Mouse (Mus musculus) MEL (cell line): ENCODE measurements around the gene Ifit1bl2. TPM values are rescaled to one million over a fixed set of nuclear protein-coding genes. Genes with fewer than 3 reads are reported as not detected.

Experiments used
- DNase-seq: peaks from one replicate; pipeline ENCODE4 v3.0.0; 2011; ENCODE audit warnings: low read depth, low spot score
- H3K27ac ChIP-seq: 2 replicates; pipeline ENCODE4 v1.5.1; 2012; ENCODE audit warnings: low read depth, mild to moderate bottlenecking, control low read depth, low read length, moderate library complexity; ENCODE audit not compliant: control insufficient read depth
- H3K27me3 ChIP-seq, 2 experiments: fragments of 150-350 bp in 1 of 2; sonication (generic) in 1 of 2; 2 replicates each; pipeline ENCODE4 v1.6.1; 2012; ENCODE audit warnings: low read length in 2 of 2, mild to moderate bottlenecking in 2 of 2, improper control_type of control experiment in 1 of 2, moderate library complexity in 1 of 2; ENCODE audit not compliant: insufficient read depth in 2 of 2, control insufficient read depth in 1 of 2
- H3K36me3 ChIP-seq, 2 experiments: 2 replicates each; pipeline ENCODE4 v1.6.1; 2012 to 2014; ENCODE audit warnings: low read length in 2 of 2, improper control_type of control experiment in 1 of 2, inconsistent platforms in 1 of 2, mild to moderate bottlenecking in 1 of 2; ENCODE audit not compliant: insufficient read depth in 2 of 2, control insufficient read depth in 1 of 2
- H3K4me1 ChIP-seq, 2 experiments: fragments of 150-350 bp in 1 of 2; sonication (generic) in 1 of 2; 2 replicates each; pipeline ENCODE4 v1.6.1; 2012; ENCODE audit warnings: low read length in 2 of 2, improper control_type of control experiment in 1 of 2, mild to moderate bottlenecking in 1 of 2; ENCODE audit not compliant: insufficient read depth in 2 of 2, control insufficient read depth in 1 of 2
- H3K4me3 ChIP-seq, 2 experiments: fragments of 150-350 bp in 1 of 2; sonication (generic) in 1 of 2; 2 replicates each; pipeline ENCODE4 v1.5.1; 2012; ENCODE audit warnings: low read depth in 2 of 2, low read length in 2 of 2, mild to moderate bottlenecking in 2 of 2, moderate library complexity in 2 of 2, control low read depth in 1 of 2, improper control_type of control experiment in 1 of 2; ENCODE audit not compliant: control insufficient read depth in 1 of 2, insufficient read depth in 1 of 2
- H3K79me2 ChIP-seq: 2 replicates; pipeline ENCODE4 v1.6.1; 2012; ENCODE audit warnings: mild to moderate bottlenecking, low read length, moderate library complexity; ENCODE audit not compliant: control insufficient read depth, poor library complexity, insufficient read depth
- H3K9ac ChIP-seq: 2 replicates; pipeline ENCODE4 v1.6.1; 2012; ENCODE audit warnings: low read depth, mild to moderate bottlenecking, control low read depth, low read length, moderate library complexity; ENCODE audit not compliant: control insufficient read depth, poor library complexity, severe bottlenecking
- H3K9me3 ChIP-seq: fragments of 150-350 bp; sonication (generic); replicated peaks from 2 replicates; pipeline ENCODE4 v1.6.1; 2012; ENCODE audit warnings: mild to moderate bottlenecking, low read length, improper control_type of control experiment, moderate library complexity; ENCODE audit not compliant: insufficient read depth
- BHLHE40 ChIP-seq: IDR thresholded peaks from 2 replicates; pipeline ENCODE4 v1.6.1; 2012; ENCODE audit warnings: low read depth, mild to moderate bottlenecking, inconsistent platforms, low read length, improper control_type of control experiment, borderline replicate concordance
- CHD1 ChIP-seq: IDR thresholded peaks from 2 replicates; pipeline ENCODE4 v1.6.1; 2012; ENCODE audit warnings: low read depth, mild to moderate bottlenecking, inconsistent platforms, low read length, improper control_type of control experiment
- CHD2 ChIP-seq: IDR thresholded peaks from 2 replicates; pipeline ENCODE4 v1.6.1; 2011; ENCODE audit warnings: low read length, improper control_type of control experiment
- CTCF ChIP-seq, 3 experiments: IDR thresholded peaks in 2 of 3; conservative IDR thresholded peaks in 1 of 3; 2 replicates each; pipeline ENCODE4 v1.5.1; 2011 to 2012; ENCODE audit warnings: low read length in 3 of 3, low read depth in 2 of 3, mild to moderate bottlenecking in 2 of 3, improper control_type of control experiment in 1 of 3, inconsistent platforms in 1 of 3, mixed read lengths in 1 of 3, moderate library complexity in 1 of 3; ENCODE audit not compliant: control insufficient read depth in 1 of 3, insufficient read depth in 1 of 3, poor library complexity in 1 of 3, severe bottlenecking in 1 of 3
- E2F4 ChIP-seq: IDR thresholded peaks from 2 replicates; pipeline ENCODE4 v1.6.1; 2011; ENCODE audit warnings: low read depth, low read length, improper control_type of control experiment, borderline replicate concordance
- ELF1 ChIP-seq: IDR thresholded peaks from 2 replicates; pipeline ENCODE4 v1.6.1; 2014; ENCODE audit warnings: low read depth, mild to moderate bottlenecking, inconsistent platforms, low read length, improper control_type of control experiment, moderate library complexity
- GABPA ChIP-seq: IDR thresholded peaks from 2 replicates; pipeline ENCODE4 v1.6.1; 2012; ENCODE audit warnings: low read depth, mild to moderate bottlenecking, inconsistent platforms, low read length, improper control_type of control experiment, moderate library complexity
- GATA1 ChIP-seq: IDR thresholded peaks from 2 replicates; pipeline ENCODE4 v1.6.1; 2011; ENCODE audit warnings: low read depth, low read length, improper control_type of control experiment
- HCFC1 ChIP-seq: IDR thresholded peaks from 2 replicates; pipeline ENCODE4 v1.6.1; 2012; ENCODE audit warnings: low read depth, mild to moderate bottlenecking, inconsistent platforms, low read length, improper control_type of control experiment, moderate library complexity
- JUND ChIP-seq: IDR thresholded peaks from 2 replicates; pipeline ENCODE4 v1.6.1; 2011; ENCODE audit warnings: low read depth, mild to moderate bottlenecking, improper control_type of control experiment, low read length
- KAT2A ChIP-seq: conservative IDR thresholded peaks from 2 replicates; pipeline ENCODE4 v1.6.1; 2012; ENCODE audit warnings: low read depth, low read length, improper control_type of control experiment, inconsistent platforms
- MAFK ChIP-seq: IDR thresholded peaks from 2 replicates; pipeline ENCODE4 v1.6.1; 2011; ENCODE audit warnings: low read depth, mild to moderate bottlenecking, low read length, improper control_type of control experiment, borderline replicate concordance
- MAX ChIP-seq: IDR thresholded peaks from 2 replicates; pipeline ENCODE4 v1.6.1; 2011; ENCODE audit warnings: low read length, improper control_type of control experiment
- MAZ ChIP-seq: IDR thresholded peaks from 2 replicates; pipeline ENCODE4 v1.6.1; 2012; ENCODE audit warnings: low read depth, mild to moderate bottlenecking, inconsistent platforms, low read length, improper control_type of control experiment
- MEF2A ChIP-seq: IDR thresholded peaks from 2 replicates; pipeline ENCODE4 v1.6.1; 2014; ENCODE audit warnings: low read depth, mild to moderate bottlenecking, inconsistent platforms, low read length, improper control_type of control experiment; ENCODE audit not compliant: poor library complexity, insufficient replicate concordance, severe bottlenecking; ENCODE audit errors: extremely low read depth
- MYB ChIP-seq: IDR thresholded peaks from 2 replicates; pipeline ENCODE4 v1.6.1; 2011; ENCODE audit warnings: mild to moderate bottlenecking, low read depth, low read length, improper control_type of control experiment
- MYC ChIP-seq: IDR thresholded peaks from 2 replicates; pipeline ENCODE4 v1.6.1; 2011; ENCODE audit warnings: low read depth, mild to moderate bottlenecking, low read length, improper control_type of control experiment, moderate library complexity
- NELFE ChIP-seq: IDR thresholded peaks from 2 replicates; pipeline ENCODE4 v1.6.1; 2011; ENCODE audit warnings: low read depth, low read length, improper control_type of control experiment
- POLR2A ChIP-seq, 2 experiments: IDR thresholded peaks; 2 replicates each; pipeline ENCODE4 v1.6.1; 2011 to 2012; ENCODE audit warnings: low read length in 2 of 2, mild to moderate bottlenecking in 2 of 2, control low read depth in 1 of 2, improper control_type of control experiment in 1 of 2, low read depth in 1 of 2, moderate library complexity in 1 of 2; ENCODE audit not compliant: control insufficient read depth in 1 of 2, insufficient read depth in 1 of 2, poor library complexity in 1 of 2
- POLR2AphosphoS2 ChIP-seq: IDR thresholded peaks from 2 replicates; pipeline ENCODE4 v1.6.1; 2011; ENCODE audit warnings: low read length, improper control_type of control experiment
- RAD21 ChIP-seq: IDR thresholded peaks from 2 replicates; pipeline ENCODE4 v1.6.1; 2011; ENCODE audit warnings: mild to moderate bottlenecking, low read depth, low read length, improper control_type of control experiment
- RCOR1 ChIP-seq: IDR thresholded peaks from 2 replicates; pipeline ENCODE4 v1.6.1; 2012; ENCODE audit warnings: low read depth, mild to moderate bottlenecking, inconsistent platforms, low read length, improper control_type of control experiment
- SIN3A ChIP-seq: IDR thresholded peaks from 2 replicates; pipeline ENCODE4 v1.6.1; 2012; ENCODE audit warnings: low read length, improper control_type of control experiment, inconsistent platforms
- SMC3 ChIP-seq: IDR thresholded peaks from 2 replicates; pipeline ENCODE4 v1.6.1; 2011; ENCODE audit warnings: low read depth, low read length, improper control_type of control experiment
- TBP ChIP-seq: IDR thresholded peaks from 2 replicates; pipeline ENCODE4 v1.8.0; 2011; ENCODE audit warnings: low read depth, low read length, improper control_type of control experiment
- USF1 ChIP-seq: IDR thresholded peaks from 2 replicates; pipeline ENCODE4 v1.6.1; 2014; ENCODE audit warnings: low read depth, mild to moderate bottlenecking, inconsistent platforms, low read length, improper control_type of control experiment, moderate library complexity
- USF2 ChIP-seq, 2 experiments: IDR thresholded peaks; 2 replicates each; pipeline ENCODE4 v1.6.1; 2011 to 2012; ENCODE audit warnings: improper control_type of control experiment in 2 of 2, low read length in 2 of 2, borderline replicate concordance in 1 of 2, inconsistent platforms in 1 of 2, low read depth in 1 of 2, mild to moderate bottlenecking in 1 of 2; ENCODE audit not compliant: insufficient read depth in 1 of 2
- ZC3H11A ChIP-seq: IDR thresholded peaks from 2 replicates; pipeline ENCODE4 v1.6.1; 2012; ENCODE audit warnings: low read depth, mild to moderate bottlenecking, inconsistent platforms, low read length, improper control_type of control experiment
- ZMIZ1 ChIP-seq: IDR thresholded peaks from 2 replicates; pipeline ENCODE4 v1.6.1; 2012; ENCODE audit warnings: low read depth, mild to moderate bottlenecking, inconsistent platforms, low read length, improper control_type of control experiment, moderate library complexity
- ZNF384 ChIP-seq: IDR thresholded peaks from 2 replicates; pipeline ENCODE4 v1.6.1; 2012; ENCODE audit warnings: low read depth, mild to moderate bottlenecking, inconsistent platforms, low read length, improper control_type of control experiment
- polyA plus RNA-seq, 2 experiments: library from polyadenylated mRNA; stranded (reverse) in 1 of 2; unstranded in 1 of 2; fragments of >175 nt in 1 of 2; fragments of >200 nt in 1 of 2; gene quantifications; 2 replicates each; pipeline versions ENCODE4 v1.2.1 to v1.2.4; 2012; ENCODE audit warnings: low replicate concordance in 2 of 2, low read depth in 1 of 2; ENCODE audit not compliant: insufficient read length in 2 of 2, insufficient read depth in 1 of 2, missing spikeins in 1 of 2
- total RNA-seq: library from RNA; depleted of rRNA; stranded (reverse); fragments of 300-350 nt; gene quantifications from 2 replicates; pipeline ENCODE4 v1.2.3, GENCODE M21; 2012

Gene Ifit1bl2
- total and polyA plus RNA-seq, 3 experiments, result not detected

DNA sequence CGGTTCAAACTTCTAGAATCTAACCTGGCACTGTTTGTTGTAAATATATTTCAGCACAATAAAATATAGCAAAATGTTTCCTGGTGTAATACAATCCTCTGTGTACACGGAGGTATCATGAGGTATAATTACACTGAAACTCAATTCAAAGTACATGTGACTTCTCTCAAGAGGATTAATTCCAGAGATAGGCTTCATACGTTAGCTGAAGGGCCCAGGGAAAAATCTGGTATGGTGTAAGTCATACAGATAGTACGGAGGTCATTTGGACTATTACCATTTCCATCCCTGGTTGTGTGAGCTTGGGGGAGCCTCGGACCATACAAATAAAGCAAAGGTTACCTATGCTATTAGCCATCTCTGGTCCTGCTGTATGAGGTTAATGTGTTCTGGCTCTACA lies 2.1 kb upstream of the Ifit1bl2 start:
- Histone ChIP-seq H3K27ac (no peak overlapping the region), H3K4me1 (no peaks in the 10 kb centered on the region), H3K36me3 (no peaks in the 10 kb centered on the region), H3K79me2 (no peaks in the 10 kb centered on the region), H3K9ac (no peak overlapping the region), H3K9me3 (no peaks in the 10 kb centered on the region), H3K27me3 (peaks cover 0 to 2% of the 10 kb centered on the region in 2 experiments; a peak in 2 of 4 replicates), H3K4me3 (no peak overlapping the region)
- no peak for DNase-seq
- TF ChIP-seq GABPA (no peak), GATA1 (no peak), RCOR1 (no peak), MYB (no peak), MAFK (no peak), ZC3H11A (no peak), CTCF (IDR thresholded peaks at IDR 0.05 in 2 of 3, conservative IDR thresholded peaks at IDR 0.05 in 1 of 3; ENCODE audit: control insufficient read depth in 1 of 3, insufficient read depth in 1 of 3, low read depth in 2 of 3, low read length in 3 of 3, poor library complexity in 1 of 3, severe bottlenecking in 1 of 3) (no peak), BHLHE40 (no peak), USF1 (no peak), E2F4 (no peak), HCFC1 (no peak), KAT2A (no peak), ELF1 (no peak)

DNA sequence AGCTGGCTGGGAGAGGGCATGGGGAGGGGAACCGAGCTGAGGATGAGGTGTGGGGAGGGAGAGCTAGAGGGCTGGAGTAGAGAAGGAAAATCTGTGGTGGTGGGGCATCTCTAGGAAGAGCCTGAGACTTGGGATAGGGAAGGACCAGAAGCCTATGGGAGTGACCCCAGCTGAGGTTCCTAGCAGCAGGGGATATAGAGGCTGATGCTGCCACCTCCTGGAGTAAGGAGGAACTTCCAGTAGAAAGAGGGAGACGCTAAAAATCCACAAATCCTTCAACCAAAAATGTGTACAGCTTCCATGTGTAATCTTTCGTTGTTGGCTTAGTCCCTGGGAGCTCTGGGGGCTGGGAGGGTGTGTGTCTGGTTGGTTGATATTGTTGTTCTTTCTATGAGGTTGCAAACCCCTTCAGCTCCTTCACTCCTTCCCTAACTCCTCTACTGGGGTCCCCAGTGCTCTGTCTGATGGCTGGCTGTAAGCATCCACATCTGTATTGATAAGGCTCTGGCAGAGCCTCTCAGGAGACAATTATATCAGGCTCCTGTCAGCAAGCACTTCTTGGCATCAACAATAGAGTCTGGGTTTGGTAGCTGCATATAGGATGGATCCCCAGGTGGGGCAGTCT lies 3.5 kb downstream of the Ifit1bl2 start:
- Histone ChIP-seq H3K9me3 (no peaks in the 10 kb centered on the region), H3K27me3 (no peaks in the 10 kb centered on the region; a peak in 2 of 4 replicates), H3K79me2 (no peaks in the 10 kb centered on the region), H3K9ac (no peak overlapping the region), H3K4me3 (no peak overlapping the region), H3K36me3 (no peaks in the 10 kb centered on the region), H3K4me1 (no peaks in the 10 kb centered on the region), H3K27ac (no peak overlapping the region)
- DNase-seq, result peak; percentile 50
- TF ChIP-seq NELFE, result no peak
- no peak for TF ChIP-seq POLR2A (IDR thresholded peaks at IDR 0.05; ENCODE audit: control insufficient read depth in 1 of 2, insufficient read depth in 1 of 2, low read depth in 1 of 2, low read length in 2 of 2, poor library complexity in 1 of 2)
- peak; percentile 65 to 90 (median 66) for TF ChIP-seq CTCF (IDR thresholded peaks at IDR 0.05 in 2 of 3, conservative IDR thresholded peaks at IDR 0.05 in 1 of 3; ENCODE audit: control insufficient read depth in 1 of 3, insufficient read depth in 1 of 3, low read depth in 2 of 3, low read length in 3 of 3, poor library complexity in 1 of 3, severe bottlenecking in 1 of 3)
- no peak for TF ChIP-seq SIN3A
- TF ChIP-seq POLR2AphosphoS2, result no peak
- TF ChIP-seq MAZ, result no peak
- no peak for TF ChIP-seq JUND
- TF ChIP-seq HCFC1, result no peak
- no peak for TF ChIP-seq MAFK
- no peak for TF ChIP-seq MEF2A
- TF ChIP-seq MAX, result no peak
- TF ChIP-seq CHD2, result no peak
- peak; percentile 95 for TF ChIP-seq SMC3
- no peak for TF ChIP-seq TBP
- TF ChIP-seq MYC, result no peak
- no peak for TF ChIP-seq GATA1
- TF ChIP-seq E2F4, result no peak
- no peak for TF ChIP-seq BHLHE40
- TF ChIP-seq RAD21, result peak; percentile 87
- no peak for TF ChIP-seq MYB
- no peak for TF ChIP-seq CHD1
- TF ChIP-seq GABPA, result no peak
- TF ChIP-seq ZNF384, result no peak
- no peak for TF ChIP-seq USF1
- TF ChIP-seq USF2 (IDR thresholded peaks at IDR 0.05; ENCODE audit: borderline replicate concordance in 1 of 2, insufficient read depth in 1 of 2, low read depth in 1 of 2, low read length in 2 of 2), result no peak
- TF ChIP-seq ZMIZ1, result no peak
